Mouse (Mus musculus): ENCODE data around the gene Ferd3l. TPM values are rescaled to one million over a fixed set of nuclear protein-coding genes. Genes with fewer than 3 reads are reported as not detected.

Gene Ferd3l
- polyA plus RNA-seq, 1 experiment from 2014 or later: not detected

DNA sequence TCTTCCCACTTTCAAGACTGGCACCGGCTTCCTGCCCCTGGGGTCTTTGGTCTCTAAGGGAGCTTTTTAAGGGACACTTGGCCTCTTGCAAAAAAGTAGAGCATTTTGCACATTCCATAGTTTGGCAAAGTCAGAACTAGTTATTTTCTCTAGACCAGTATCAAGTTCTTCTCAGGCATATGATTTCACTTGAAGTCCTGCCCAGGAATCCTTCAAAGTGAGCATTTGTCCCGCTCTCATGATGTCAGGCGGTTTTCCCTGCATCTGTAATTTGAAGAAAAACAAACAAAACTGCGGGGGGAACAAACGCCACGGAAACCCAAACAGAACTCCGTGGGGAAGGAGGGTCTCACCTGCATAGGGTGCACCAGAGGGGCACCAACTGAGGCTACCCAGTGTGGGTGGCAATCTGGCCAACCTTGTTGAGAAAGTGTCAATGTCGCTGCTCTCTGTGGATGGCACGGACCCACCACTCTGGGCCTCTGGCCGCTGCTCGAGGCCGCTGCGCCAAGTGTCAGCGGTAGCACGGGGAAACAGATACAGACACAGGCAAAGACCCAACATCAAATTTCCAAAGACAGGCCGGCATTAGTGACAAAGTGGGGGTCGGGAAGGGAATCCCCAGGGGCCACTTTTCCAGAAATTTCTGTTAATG lies 34.0 kb downstream of the Ferd3l start:
- no peaks in the 10 kb centered on the region for H3K36me3 ChIP-seq (replicated peaks; ENCODE audit: control insufficient read depth, insufficient read depth, low read depth, low read length)
- WGBS: 1% methylated on average over 17 of the region's 17 CpGs
- peak overlapping the region; percentile 40 for H3K4me3 ChIP-seq (ENCODE audit: low read depth, low read length)
- no peaks in the 10 kb centered on the region for H3K9me3 ChIP-seq (replicated peaks; ENCODE audit: control insufficient read depth, low read length)
- peak overlapping the region; percentile 79 for H3K9ac ChIP-seq (replicated peaks; ENCODE audit: low read length)
- H3K4me2 ChIP-seq (ENCODE audit: low read depth, low read length): peak overlapping the region; percentile 61
- ATAC-seq (replicated peaks; ENCODE audit: insufficient number of reproducible peaks, low FRiP score, low TSS enrichment, low read depth) (no peak), DNase-seq (ENCODE audit: low spot score) (peak; percentile 43)
- peaks cover 3% of the 10 kb centered on the region; the same call in 1 of the 2 replicates for H3K4me1 ChIP-seq (ENCODE audit: control insufficient read depth, insufficient read depth, low read length)
- H3K27me3 ChIP-seq (ENCODE audit: control insufficient read depth, insufficient read depth, low read length): peaks cover 3% of the 10 kb centered on the region; the same call in 1 of the 2 replicates
- peak overlapping the region; percentile 90 for H3K27ac ChIP-seq (replicated peaks; ENCODE audit: low read depth, low read length)

DNA sequence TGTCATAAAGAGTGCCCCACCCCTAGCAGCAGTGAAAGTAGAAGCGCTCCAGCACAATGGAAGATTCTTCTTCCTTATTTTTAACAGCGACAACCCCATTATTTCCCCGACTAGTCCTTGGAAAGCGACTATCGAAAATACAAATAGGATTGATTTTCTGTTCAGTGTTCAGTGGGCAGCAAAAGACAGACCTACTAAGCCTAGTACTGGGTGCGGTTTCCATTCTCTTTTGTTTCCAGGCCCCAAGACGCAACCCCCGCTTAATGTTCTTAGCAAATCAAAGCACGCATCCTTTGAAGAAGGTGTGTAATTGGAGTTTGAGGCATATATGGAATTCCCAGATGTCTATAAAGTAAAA lies 34.5 kb downstream of the Ferd3l start:
- no peak for DNase-seq (ENCODE audit: low spot score)
- no peak for ATAC-seq (replicated peaks; ENCODE audit: insufficient number of reproducible peaks, low FRiP score, low TSS enrichment, low read depth)
- Histone ChIP-seq H3K27ac (replicated peaks; ENCODE audit: low read depth, low read length) (peak overlapping the region; percentile 90), H3K4me2 (ENCODE audit: low read depth, low read length) (peak overlapping the region; percentile 61), H3K27me3 (ENCODE audit: control insufficient read depth, insufficient read depth, low read length) (peaks cover 3% of the 10 kb centered on the region; the same call in 1 of the 2 replicates), H3K4me1 (ENCODE audit: control insufficient read depth, insufficient read depth, low read length) (peaks cover 3% of the 10 kb centered on the region; the same call in 1 of the 2 replicates), H3K36me3 (replicated peaks; ENCODE audit: control insufficient read depth, insufficient read depth, low read depth, low read length) (no peaks in the 10 kb centered on the region), H3K9ac (replicated peaks; ENCODE audit: low read length) (peak overlapping the region; percentile 79), H3K9me3 (replicated peaks; ENCODE audit: control insufficient read depth, low read length) (no peaks in the 10 kb centered on the region), H3K4me3 (ENCODE audit: low read depth, low read length) (peak overlapping the region; percentile 40)
- 3% methylated on average over 9 of the region's 9 CpGs for WGBS

DNA sequence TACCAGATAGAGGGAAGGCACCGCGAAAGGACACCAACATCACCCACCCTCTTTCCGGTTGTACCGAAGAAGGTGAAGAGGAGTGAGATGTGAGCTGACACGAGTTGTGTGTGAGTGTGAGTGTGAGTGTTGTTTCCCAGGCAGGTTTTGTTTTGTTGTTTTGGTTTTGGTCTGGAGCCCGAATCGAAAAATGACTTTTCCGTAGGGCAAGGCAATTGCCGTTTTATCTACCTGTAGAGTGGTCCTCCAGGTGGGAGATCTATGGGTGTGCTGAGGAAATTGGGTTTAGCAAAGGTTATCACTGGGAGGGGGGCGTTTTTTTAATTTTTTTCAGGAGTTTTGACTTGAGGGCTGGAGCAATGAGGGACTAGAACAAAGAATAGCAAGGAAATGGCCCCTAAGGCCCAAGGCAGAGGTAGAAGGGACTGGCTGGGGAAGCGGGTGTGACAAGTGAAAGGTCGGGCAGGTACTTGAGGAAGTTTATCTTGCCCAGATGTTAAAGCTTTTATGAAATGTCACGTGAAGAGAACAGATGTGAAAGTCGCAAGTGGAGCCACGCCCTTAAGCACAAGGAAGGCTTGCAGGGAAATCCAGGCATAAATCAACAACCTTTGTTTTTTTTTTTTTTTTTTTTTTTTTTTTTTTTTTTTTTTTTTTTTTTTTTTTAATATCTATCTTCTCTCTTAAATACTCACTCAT lies 35.6 kb downstream of the Ferd3l start:
- Histone ChIP-seq H3K4me2 (ENCODE audit: low read depth, low read length) (peak overlapping the region; percentile 61), H3K9me3 (replicated peaks; ENCODE audit: control insufficient read depth, low read length) (no peaks in the 10 kb centered on the region), H3K27ac (replicated peaks; ENCODE audit: low read depth, low read length) (peak overlapping the region; percentile 90), H3K4me3 (ENCODE audit: low read depth, low read length) (peak overlapping the region; percentile 9; the same call in 1 of the 2 replicates), H3K4me1 (ENCODE audit: control insufficient read depth, insufficient read depth, low read length) (peaks cover 4% of the 10 kb centered on the region; the same call in 1 of the 2 replicates), H3K27me3 (ENCODE audit: control insufficient read depth, insufficient read depth, low read length) (no peaks in the 10 kb centered on the region), H3K36me3 (replicated peaks; ENCODE audit: control insufficient read depth, insufficient read depth, low read depth, low read length) (no peaks in the 10 kb centered on the region), H3K9ac (replicated peaks; ENCODE audit: low read length) (peak overlapping the region; percentile 41; the same call in 1 of the 2 replicates)
- peak; percentile 74 for DNase-seq (ENCODE audit: low spot score)
- WGBS: 2% methylated on average over 15 of the region's 15 CpGs
- ATAC-seq (replicated peaks; ENCODE audit: insufficient number of reproducible peaks, low FRiP score, low TSS enrichment, low read depth): no peak

DNA sequence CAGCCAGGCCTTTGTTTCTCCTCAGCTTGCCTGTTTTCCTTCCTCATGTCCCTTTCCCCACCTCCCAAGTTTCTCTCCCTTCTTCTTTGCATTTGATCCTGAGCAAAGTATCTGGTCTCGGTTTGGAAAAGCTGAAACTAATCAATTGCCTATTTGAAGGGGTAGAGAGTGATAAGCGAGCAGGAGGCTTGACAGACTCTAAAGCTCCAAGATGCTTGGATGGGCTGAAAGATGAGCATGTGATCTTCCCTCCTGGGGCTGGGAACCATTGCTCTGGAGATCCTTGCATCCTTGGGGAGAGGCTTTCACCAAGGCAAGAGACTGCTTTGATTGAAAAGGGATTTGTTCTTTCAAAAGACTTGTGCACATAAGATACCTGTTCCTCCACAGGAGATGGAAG lies 36.2 kb downstream of the Ferd3l start:
- H3K4me3 ChIP-seq (ENCODE audit: low read depth, low read length): peak overlapping the region; percentile 12; the same call in 1 of the 2 replicates
- ATAC-seq (replicated peaks; ENCODE audit: insufficient number of reproducible peaks, low FRiP score, low TSS enrichment, low read depth): no peak
- no peaks in the 10 kb centered on the region for H3K27me3 ChIP-seq (ENCODE audit: control insufficient read depth, insufficient read depth, low read length)
- peak overlapping the region; percentile 13; the same call in 1 of the 2 replicates for H3K4me2 ChIP-seq (ENCODE audit: low read depth, low read length)
- peak overlapping the region; percentile 37; the same call in 1 of the 2 replicates for H3K9ac ChIP-seq (replicated peaks; ENCODE audit: low read length)
- H3K27ac ChIP-seq (replicated peaks; ENCODE audit: low read depth, low read length): peak overlapping the region; percentile 47; the same call in 1 of the 2 replicates
- no peaks in the 10 kb centered on the region for H3K9me3 ChIP-seq (replicated peaks; ENCODE audit: control insufficient read depth, low read length)
- WGBS: 13% methylated on average over 2 of the region's 2 CpGs
- H3K36me3 ChIP-seq (replicated peaks; ENCODE audit: control insufficient read depth, insufficient read depth, low read depth, low read length): no peaks in the 10 kb centered on the region
- peak; percentile 34 for DNase-seq (ENCODE audit: low spot score)
- H3K4me1 ChIP-seq (ENCODE audit: control insufficient read depth, insufficient read depth, low read length): peaks cover 5% of the 10 kb centered on the region; the same call in 1 of the 2 replicates

DNA sequence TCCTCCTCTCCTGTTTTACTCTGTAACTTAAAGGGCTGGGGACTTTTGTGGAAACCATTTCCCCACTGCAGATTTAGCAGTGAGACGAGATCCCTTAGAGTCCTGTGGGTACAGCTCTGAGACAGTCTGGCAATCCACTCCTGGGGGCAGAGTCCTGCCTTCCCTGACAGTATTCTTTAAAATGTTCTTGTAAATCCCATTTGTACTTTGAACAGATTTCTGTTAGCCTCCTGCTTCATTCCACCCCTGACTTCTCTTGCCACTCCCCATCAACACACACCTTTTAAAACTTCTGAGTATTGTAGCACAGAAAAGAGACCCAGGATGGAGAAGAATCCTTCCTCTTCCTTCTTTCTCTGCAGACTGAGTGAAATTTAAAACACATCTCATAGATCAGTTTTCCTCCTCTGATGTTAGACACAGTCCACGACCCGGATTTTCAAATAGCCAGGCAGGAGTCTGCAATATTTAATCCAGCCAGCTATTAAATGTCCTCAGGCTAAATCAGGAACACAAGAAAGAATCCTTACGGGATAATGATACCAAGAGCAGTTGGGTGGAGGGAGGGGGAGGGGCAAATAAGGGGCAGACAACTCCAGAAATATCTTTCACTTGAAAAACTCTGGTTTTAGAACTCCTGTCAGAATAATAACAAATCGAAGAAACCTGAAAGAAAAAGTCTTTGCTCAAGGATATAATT lies 37.6 kb downstream of the Ferd3l start:
- peak overlapping the region; percentile 85 for H3K27ac ChIP-seq (replicated peaks; ENCODE audit: low read depth, low read length)
- no peaks in the 10 kb centered on the region for H3K27me3 ChIP-seq (ENCODE audit: control insufficient read depth, insufficient read depth, low read length)
- H3K4me3 ChIP-seq (ENCODE audit: low read depth, low read length): no peak overlapping the region
- peaks cover 5% of the 10 kb centered on the region; the same call in 1 of the 2 replicates for H3K4me1 ChIP-seq (ENCODE audit: control insufficient read depth, insufficient read depth, low read length)
- peak overlapping the region; percentile 48 for H3K9ac ChIP-seq (replicated peaks; ENCODE audit: low read length)
- ATAC-seq (replicated peaks; ENCODE audit: insufficient number of reproducible peaks, low FRiP score, low TSS enrichment, low read depth) (no peak), DNase-seq (ENCODE audit: low spot score) (peak; percentile 64)
- H3K4me2 ChIP-seq (ENCODE audit: low read depth, low read length): peak overlapping the region; percentile 24
- 5% methylated on average over 5 of the region's 5 CpGs for WGBS
- H3K9me3 ChIP-seq (replicated peaks; ENCODE audit: control insufficient read depth, low read length): no peaks in the 10 kb centered on the region
- H3K36me3 ChIP-seq (replicated peaks; ENCODE audit: control insufficient read depth, insufficient read depth, low read depth, low read length): no peaks in the 10 kb centered on the region

DNA sequence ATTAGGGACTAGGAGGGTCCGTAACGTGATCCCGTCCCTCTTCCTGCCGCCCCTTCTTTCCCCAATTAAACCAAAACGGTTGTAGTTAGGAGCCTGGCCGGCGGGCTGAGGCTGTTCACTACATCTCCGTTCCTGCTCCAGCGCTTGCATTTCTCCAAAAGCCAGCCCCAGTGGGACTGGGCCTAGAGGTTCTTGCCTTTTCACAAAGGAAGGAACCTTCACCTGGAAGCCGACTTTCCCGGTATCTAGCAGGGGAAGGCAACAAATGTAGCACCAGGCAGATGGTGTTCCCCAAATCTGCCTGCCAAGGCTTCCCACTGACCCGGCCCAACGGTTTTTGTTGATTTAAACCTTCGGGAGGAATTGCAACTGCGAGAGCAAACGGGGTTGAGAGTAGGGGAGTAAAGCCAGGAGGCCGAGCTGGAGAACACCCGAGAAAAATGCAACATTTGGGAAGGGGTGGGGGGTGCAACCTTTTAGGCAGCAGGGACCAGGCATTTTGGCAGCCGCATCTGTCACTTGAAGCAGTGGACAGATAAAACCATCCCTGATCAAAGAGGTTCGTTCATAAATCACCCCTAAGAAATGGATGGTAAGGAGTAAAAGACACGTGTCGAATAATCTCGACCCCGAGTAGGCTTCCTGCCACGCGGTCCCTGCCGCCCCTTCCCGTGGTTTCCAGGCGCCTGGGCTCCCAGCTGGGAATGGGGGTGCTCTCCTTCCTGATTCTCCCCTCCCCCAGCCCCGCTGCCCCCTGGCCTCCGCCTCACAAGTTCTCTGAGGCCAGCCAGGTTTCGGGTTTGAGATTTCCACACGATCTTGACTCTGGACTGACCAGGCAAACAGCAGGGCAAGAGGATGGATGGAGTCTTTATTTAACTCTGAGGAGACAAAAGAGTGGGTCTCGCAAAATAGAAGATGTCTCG lies 38.5 kb downstream of the Ferd3l start:
- no peaks in the 10 kb centered on the region for H3K9me3 ChIP-seq (replicated peaks; ENCODE audit: control insufficient read depth, low read length)
- WGBS: under 1% methylated on average over 35 of the region's 35 CpGs

DNA sequence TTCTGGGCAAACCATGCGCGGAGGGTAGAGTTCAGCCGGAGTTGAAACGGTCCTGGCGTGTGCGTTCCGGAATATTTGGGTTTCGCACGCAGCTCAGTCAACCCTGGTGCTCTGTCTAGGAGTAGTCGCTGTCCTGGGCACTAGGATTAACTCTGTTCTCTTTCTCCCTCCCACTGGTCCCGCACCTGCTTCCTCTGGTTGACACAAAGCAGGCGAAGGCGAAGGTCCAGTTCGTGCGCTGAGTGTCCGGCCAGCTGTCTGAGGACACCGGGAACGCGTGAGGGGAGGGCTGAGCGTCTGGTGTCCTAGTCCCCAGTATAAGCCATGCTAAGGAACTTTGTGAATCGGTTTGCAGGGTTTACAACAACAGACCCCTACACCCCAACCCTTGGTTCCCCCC lies 39.3 kb downstream of the Ferd3l start:
- Histone ChIP-seq H3K4me2 (ENCODE audit: low read depth, low read length) (peak overlapping the region; percentile 67), H3K4me1 (ENCODE audit: control insufficient read depth, insufficient read depth, low read length) (peaks cover 5% of the 10 kb centered on the region; the same call in 1 of the 2 replicates), H3K36me3 (replicated peaks; ENCODE audit: control insufficient read depth, insufficient read depth, low read depth, low read length) (no peaks in the 10 kb centered on the region), H3K9me3 (replicated peaks; ENCODE audit: control insufficient read depth, low read length) (no peaks in the 10 kb centered on the region), H3K27me3 (ENCODE audit: control insufficient read depth, insufficient read depth, low read length) (no peaks in the 10 kb centered on the region), H3K4me3 (ENCODE audit: low read depth, low read length) (peak overlapping the region; percentile 27), H3K9ac (replicated peaks; ENCODE audit: low read length) (peak overlapping the region; percentile 48), H3K27ac (replicated peaks; ENCODE audit: low read depth, low read length) (peak overlapping the region; percentile 85)
- under 1% methylated on average over 21 of the region's 21 CpGs for WGBS
- ATAC-seq (replicated peaks; ENCODE audit: insufficient number of reproducible peaks, low FRiP score, low TSS enrichment, low read depth) (peak; percentile 63), DNase-seq (ENCODE audit: low spot score) (peak; percentile 65)

More for the DNA sequence above, 38.5 kb downstream of the Ferd3l start:
- H3K4me2 ChIP-seq (ENCODE audit: low read depth, low read length): peak overlapping the region; percentile 67
- ATAC-seq (replicated peaks; ENCODE audit: insufficient number of reproducible peaks, low FRiP score, low TSS enrichment, low read depth): peak; percentile 19; the same call in 1 of the 2 replicates
- DNase-seq (ENCODE audit: low spot score): peak; percentile 84
- peak overlapping the region; percentile 85 for H3K27ac ChIP-seq (replicated peaks; ENCODE audit: low read depth, low read length)
- no peaks in the 10 kb centered on the region for H3K36me3 ChIP-seq (replicated peaks; ENCODE audit: control insufficient read depth, insufficient read depth, low read depth, low read length)
- peak overlapping the region; percentile 48 for H3K9ac ChIP-seq (replicated peaks; ENCODE audit: low read length)
- no peaks in the 10 kb centered on the region for H3K27me3 ChIP-seq (ENCODE audit: control insufficient read depth, insufficient read depth, low read length)
- H3K4me1 ChIP-seq (ENCODE audit: control insufficient read depth, insufficient read depth, low read length): peaks cover 5% of the 10 kb centered on the region; the same call in 1 of the 2 replicates
- peak overlapping the region; percentile 27 for H3K4me3 ChIP-seq (ENCODE audit: low read depth, low read length)

Measured in embryonic facial prominence, embryonic 11.5 days (tissue).